Mouse (Mus musculus) testis, adult 10 weeks (tissue): ENCODE measurements around the gene Oaf. TPM values are rescaled to one million over a fixed set of nuclear protein-coding genes. Genes with fewer than 3 reads are reported as not detected.

Experiments used
- polyA plus RNA-seq: library from polyadenylated mRNA; stranded (reverse); fragments of 350-450 nt; fragmentation: Illumina TruSeq; extraction: RNeasy Lipid Tissue Mini Kit (QIAGEN cat#74804); gene quantifications from one replicate; pipeline ENCODE4 v1.2.3, GENCODE M21; 2014; ENCODE audit warnings: low read depth, low replicate concordance

The Oaf gene
- not detected for polyA plus RNA-seq

DNA sequence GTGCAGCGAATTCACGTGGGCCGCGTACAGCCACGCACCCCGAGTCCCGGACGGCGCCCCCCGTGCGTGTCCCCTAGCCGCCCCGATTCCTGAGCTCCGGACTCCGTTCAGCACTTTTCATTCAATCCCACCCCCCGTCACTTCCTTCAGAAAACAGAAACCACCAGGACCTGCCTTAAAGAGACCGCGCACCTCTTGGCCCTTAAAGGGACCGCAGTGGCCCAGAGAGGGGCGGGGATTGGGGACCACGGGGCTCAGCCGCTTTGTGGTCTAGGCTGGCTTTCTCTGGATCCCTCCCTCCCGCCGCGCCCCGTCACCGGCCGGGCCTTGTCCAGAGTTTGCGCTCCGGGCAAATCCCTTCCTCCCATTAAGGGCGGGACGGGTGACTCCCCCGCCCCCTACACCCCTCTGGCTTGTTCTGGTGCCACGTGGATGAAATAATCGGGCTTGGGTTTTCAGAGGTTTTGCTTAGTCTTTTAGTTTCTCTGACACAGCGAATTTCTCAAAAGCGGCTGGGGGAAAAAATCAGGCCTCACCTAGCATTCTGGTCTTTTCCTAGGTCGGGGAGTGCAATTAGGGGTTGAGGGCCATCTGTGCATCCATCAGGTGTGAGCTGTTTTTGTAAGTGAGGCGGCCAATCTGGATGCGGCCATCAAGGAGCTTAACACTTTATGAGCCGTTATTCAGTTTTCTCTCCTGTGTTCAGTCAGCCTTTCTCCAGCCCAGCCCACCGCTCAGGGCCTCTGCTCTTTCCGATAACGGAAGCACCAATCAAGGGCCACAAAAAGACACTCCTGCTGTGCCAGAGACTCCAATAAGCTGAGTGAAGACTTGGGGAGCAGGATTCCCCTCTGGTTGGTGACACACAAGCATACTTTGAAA, at the start of gene Oaf:
TSS of gene Oaf (minus strand) at position 200 of the 882 bp plus-strand sequence.

DNA sequence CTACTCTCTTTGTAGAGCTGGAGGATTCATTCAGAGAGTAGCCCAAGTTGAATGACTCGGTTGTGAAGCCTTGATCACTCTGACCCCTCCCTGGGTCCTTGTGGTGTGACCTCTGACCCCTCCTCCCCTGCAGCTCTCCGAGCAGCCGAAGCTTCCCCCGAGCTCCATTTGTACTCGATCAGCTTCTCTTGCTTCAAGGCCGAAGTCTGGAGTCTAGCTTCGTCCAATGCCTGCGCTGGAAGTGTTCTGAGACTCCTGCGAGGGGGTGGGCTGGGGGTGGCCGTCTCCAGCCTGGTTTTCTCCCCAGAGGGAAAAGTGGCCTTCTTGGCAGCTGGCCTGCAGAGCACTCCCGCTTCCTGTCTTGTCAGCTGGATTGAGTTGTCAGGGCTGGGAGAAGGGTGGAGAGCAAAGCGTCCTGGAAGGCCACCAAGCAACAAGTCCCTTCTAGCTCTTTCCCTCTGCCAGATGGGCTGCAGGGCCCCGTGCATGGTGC, 29.5 kb downstream of the Oaf start, which contains the start of gene Pou2f3:
TSS of gene Pou2f3 (minus strand) at position 180 of the 493 bp plus-strand sequence.

Other genes starting within 250 kb of the Oaf start
- gene Arhgef12, start 132.7 kb downstream of the Oaf start, polyA plus RNA-seq, result 12.2 TPM
- 0.48 TPM for gene Tmem136, start 123.3 kb downstream of the Oaf start, polyA plus RNA-seq
- 1.1 TPM for gene Pou2f3, start 29.5 kb downstream of the Oaf start, polyA plus RNA-seq
- gene Trim29, start 70.9 kb upstream of the Oaf start, polyA plus RNA-seq, result not detected